Mouse (Mus musculus) frontal cortex, postnatal 36 days (tissue): ENCODE data around the gene Emc3.
A peak's percentile ranks its signal among the peaks of the same experiment; 100 is the strongest.

Source experiments
- DNase-seq, 2 experiments: peaks; one replicate each; pipeline ENCODE4 v3.0.0; 2022; ENCODE audit warnings: low spot score in 2 of 2

Emc3 gene

GRCm38 (mm10) chr6:113530932-113531839 lies at the start of gene Emc3, which contains the start of gene Fancd2:
Gene Emc3, minus strand, starts transcription at chr6:113531652.
Gene Fancd2, plus strand, starts transcription at chr6:113531682.
- DNase-seq, result peak; percentile 94 to 96

GRCm38 (mm10) chr6:113579306-113579705 lies 47.9 kb upstream of the Emc3 start:
- DNase-seq, result no peak

GRCm38 (mm10) chr6:113576044-113576443 lies 44.6 kb upstream of the Emc3 start:
- peak; percentile 42 to 76 for DNase-seq

GRCm38 (mm10) chr6:113564557-113564956 lies 33.1 kb upstream of the Emc3 start:
- DNase-seq, result no peak

- no peak for DNase-seq
Observed at GRCm38 (mm10) chr6:113559736-113560135, 28.3 kb upstream of the Emc3 start.

GRCm38 (mm10) chr6:113543906-113544481 lies 12.5 kb upstream of the Emc3 start:
- no peak for DNase-seq

GRCm38 (mm10) chr6:113541610-113542009 lies 10.2 kb upstream of the Emc3 start:
- DNase-seq, result no peak

GRCm38 (mm10) chr6:113534886-113535285 lies 3.4 kb upstream of the Emc3 start:
- no peak for DNase-seq

GRCm38 (mm10) chr6:113531840-113532404 lies 470 bp upstream of the Emc3 start:
- DNase-seq, result no peak

GRCm38 (mm10) chr6:113523420-113523819 lies 8.0 kb downstream of the Emc3 start:
- DNase-seq, result peak; percentile 28 to 43

GRCm38 (mm10) chr6:113522310-113522709 lies 9.1 kb downstream of the Emc3 start:
- DNase-seq, result no peak

- no peak for DNase-seq
Observed at GRCm38 (mm10) chr6:113517434-113518080, 13.9 kb downstream of the Emc3 start.

- no peak for DNase-seq
Observed at GRCm38 (mm10) chr6:113514600-113514999, 16.9 kb downstream of the Emc3 start.

GRCm38 (mm10) chr6:113513944-113514343 lies 17.5 kb downstream of the Emc3 start:
- no peak for DNase-seq

- DNase-seq, result no peak
Observed at GRCm38 (mm10) chr6:113508947-113509280, 22.5 kb downstream of the Emc3 start.

GRCm38 (mm10) chr6:113508272-113508946 lies 23.0 kb downstream of the Emc3 start:
- no peak for DNase-seq

- DNase-seq, result no peak
Observed at GRCm38 (mm10) chr6:113507130-113507529, 24.3 kb downstream of the Emc3 start.

GRCm38 (mm10) chr6:113505689-113506088 lies 25.8 kb downstream of the Emc3 start:
- no peak for DNase-seq

GRCm38 (mm10) chr6:113502801-113503200 lies 28.7 kb downstream of the Emc3 start:
- no peak for DNase-seq

- DNase-seq, result peak; percentile 81 to 84
Observed at GRCm38 (mm10) chr6:113501388-113502084, 29.9 kb downstream of the Emc3 start, which contains the start of gene Prrt3. Gene Prrt3, minus strand, starts transcription at chr6:113501931.

- DNase-seq, result no peak
Observed at GRCm38 (mm10) chr6:113499346-113499745, 32.1 kb downstream of the Emc3 start.
